Mouse (Mus musculus) liver, embryonic 11.5 days (tissue): Measurements from ENCODE around the gene Comt. TPM values are rescaled to one million over a fixed set of nuclear protein-coding genes. Genes with fewer than 3 reads are reported as not detected.
A peak's percentile ranks its signal among the peaks of the same experiment; 100 is the strongest.

ENCODE experiments used
- ATAC-seq: fragments of 200-750 bp; cut with Nextera tagmentation; replicated peaks from 2 replicates; pipeline ENCODE4 v1.8.0; 2017; ENCODE audit warnings: moderate number of reproducible peaks, mild to moderate bottlenecking, moderate TSS enrichment, moderate library complexity; ENCODE audit not compliant: low FRiP score
- DNase-seq: peaks from one replicate; pipeline ENCODE4 v3.0.0-alpha.2; 2017; ENCODE audit warnings: low spot score
- H3K27ac ChIP-seq: fragments of 300-500 bp; sonication (generic); 2 replicates; pipeline ENCODE4 v1.5.1; 2014; ENCODE audit warnings: mild to moderate bottlenecking, low read depth, low read length, control low read depth
- H3K27me3 ChIP-seq: fragments of 300-500 bp; sonication (generic); replicated peaks from 2 replicates; pipeline ENCODE4 v1.6.1; 2014; ENCODE audit warnings: low read length, mixed read lengths; ENCODE audit not compliant: control insufficient read depth, insufficient read depth
- H3K36me3 ChIP-seq: fragments of 300-500 bp; sonication (generic); 2 replicates; pipeline ENCODE4 v1.6.1; 2014; ENCODE audit warnings: mild to moderate bottlenecking, low read length, moderate library complexity, mixed read lengths; ENCODE audit not compliant: control insufficient read depth, insufficient read depth
- H3K4me1 ChIP-seq: fragments of 300-500 bp; sonication (generic); replicated peaks from 2 replicates; pipeline ENCODE4 v1.6.1; 2014; ENCODE audit warnings: low read length, mixed read lengths; ENCODE audit not compliant: control insufficient read depth, insufficient read depth
- H3K4me2 ChIP-seq: fragments of 300-500 bp; sonication (generic); 2 replicates; pipeline ENCODE4 v1.6.1; 2014; ENCODE audit warnings: mild to moderate bottlenecking, control low read depth, moderate library complexity
- H3K4me3 ChIP-seq: fragments of 300-500 bp; sonication (generic); 2 replicates; pipeline ENCODE4 v1.5.1; 2014; ENCODE audit warnings: low read depth, low read length, control low read depth
- H3K9ac ChIP-seq: fragments of 300-500 bp; sonication (generic); 2 replicates; pipeline ENCODE4 v1.6.1; 2014; ENCODE audit warnings: low read depth, low read length, control low read depth
- H3K9me3 ChIP-seq: fragments of 300-500 bp; sonication (generic); 2 replicates; pipeline ENCODE4 v1.6.1; 2016; ENCODE audit warnings: low read length, inconsistent platforms, mixed read lengths; ENCODE audit not compliant: control insufficient read depth
- whole genome bisulfite sequencing: fragments of 180-500 bp; shearing (Covaris S2); extraction: QIAGEN DNeasy Blood & Tissue Kit; methylation state at CpG from one replicate; pipeline ENCODE4 v1.1.7; 2014; 5-methylcytosine and 5-hydroxymethylcytosine counted together
- polyA plus RNA-seq: library from polyadenylated mRNA; unstranded; fragments of >200 nt; fragmentation: Nextera tagmentation; extraction: Ambion mirVana; gene quantifications from 2 replicates; pipeline ENCODE4 v1.2.1, GENCODE M21; 2014

The Comt gene
- polyA plus RNA-seq, 1 experiment from 2014 or later: 141 TPM

GRCm38 (mm10) chr16:18429641-18430040 lies 3.0 kb upstream of the Comt start:
- DNase-seq (no peak), ATAC-seq (no peak)
- Histone ChIP-seq H3K4me1 (peaks cover 28% of the 10 kb centered on the region), H3K4me2 (peak overlapping the region; percentile 88), H3K27me3 (no peaks in the 10 kb centered on the region), H3K9ac (peak overlapping the region; percentile 73), H3K4me3 (peak overlapping the region; percentile 63), H3K36me3 (peaks cover under 1% of the 10 kb centered on the region), H3K27ac (peak overlapping the region; percentile 97), H3K9me3 (no peaks in the 10 kb centered on the region)
- 61% methylated on average over 8 of the region's 8 CpGs for WGBS

- Histone ChIP-seq H3K4me3 (peak overlapping the region; percentile 63), H3K27me3 (no peaks in the 10 kb centered on the region), H3K27ac (peak overlapping the region; percentile 97), H3K9me3 (no peaks in the 10 kb centered on the region), H3K9ac (peak overlapping the region; percentile 73), H3K36me3 (no peaks in the 10 kb centered on the region; the same call in 1 of the 2 replicates), H3K4me1 (peaks cover 33% of the 10 kb centered on the region), H3K4me2 (peak overlapping the region; percentile 88)
- WGBS: 47% methylated on average over 7 of the region's 7 CpGs
- ATAC-seq (peak; percentile 93), DNase-seq (peak; percentile 58)
Measured at GRCm38 (mm10) chr16:18428516-18429042, 1.9 kb upstream of the Comt start.

- Histone ChIP-seq H3K4me1 (peaks cover 33% of the 10 kb centered on the region), H3K36me3 (peaks cover 2% of the 10 kb centered on the region; the same call in 1 of the 2 replicates), H3K9me3 (no peaks in the 10 kb centered on the region), H3K27me3 (no peaks in the 10 kb centered on the region), H3K4me2 (peak overlapping the region; percentile 88), H3K27ac (peak overlapping the region; percentile 97), H3K4me3 (peak overlapping the region; percentile 63), H3K9ac (peak overlapping the region; percentile 73)
- ATAC-seq (0 out of 2 replicates have a peak, but pooled peaks have one; percentile 0), DNase-seq (no peak)
- 64% methylated on average over 5 of the region's 5 CpGs for WGBS
Measured at GRCm38 (mm10) chr16:18428011-18428515, 1.4 kb upstream of the Comt start.

GRCm38 (mm10) chr16:18426215-18426791 lies 349 bp downstream of the Comt start, which contains the start of gene Txnrd2:
TSS of gene Txnrd2 (plus strand) at chr16:18426384.
- ATAC-seq (peak; percentile 65), DNase-seq (peak; percentile 80)
- peak within 1 kb of the TSS; percentile 88 for H3K4me2 ChIP-seq
- no peaks in the 10 kb centered on the region for H3K27me3 ChIP-seq
- H3K9me3 ChIP-seq: no peaks in the 10 kb centered on the region
- peak within 1 kb of the TSS; percentile 79 for H3K4me3 ChIP-seq
- H3K27ac ChIP-seq: peak within 1 kb of the TSS; percentile 86
- H3K36me3 ChIP-seq: peaks cover 11% of the 10 kb centered on the region; the same call in 1 of the 2 replicates
- H3K9ac ChIP-seq: peak within 1 kb of the TSS; percentile 87
- under 1% methylated on average over 52 of the region's 52 CpGs for WGBS
- H3K4me1 ChIP-seq: peaks cover 33% of the 10 kb centered on the region

GRCm38 (mm10) chr16:18425475-18426214 lies 1.0 kb downstream of the Comt start:
- Histone ChIP-seq H3K36me3 (peaks cover 11% of the 10 kb centered on the region; the same call in 1 of the 2 replicates), H3K4me2 (peak overlapping the region; percentile 88), H3K4me1 (peaks cover 31% of the 10 kb centered on the region), H3K27me3 (no peaks in the 10 kb centered on the region), H3K9ac (peak overlapping the region; percentile 87), H3K9me3 (no peaks in the 10 kb centered on the region), H3K27ac (peak overlapping the region; percentile 86), H3K4me3 (peak overlapping the region; percentile 79)
- DNase-seq (no peak), ATAC-seq (no peak)
- WGBS: 10% methylated on average over 10 of the region's 10 CpGs

GRCm38 (mm10) chr16:18424364-18425045 lies 2.1 kb downstream of the Comt start:
- no peak for DNase-seq
- peak overlapping the region; percentile 79 for H3K4me3 ChIP-seq
- H3K4me1 ChIP-seq: peaks cover 28% of the 10 kb centered on the region

GRCm38 (mm10) chr16:18423915-18424265 lies 2.8 kb downstream of the Comt start:
- ATAC-seq: no peak
- Histone ChIP-seq H3K4me1 (peaks cover 33% of the 10 kb centered on the region), H3K4me2 (peak overlapping the region; percentile 88), H3K9me3 (no peaks in the 10 kb centered on the region), H3K4me3 (no peak overlapping the region), H3K27me3 (no peaks in the 10 kb centered on the region), H3K36me3 (peaks cover 11% of the 10 kb centered on the region; the same call in 1 of the 2 replicates), H3K9ac (no peak overlapping the region), H3K27ac (no peak overlapping the region)
- WGBS: 87% methylated on average over 5 of the region's 5 CpGs
- no peak for DNase-seq

More at GRCm38 (mm10) chr16:18424364-18425045, 2.1 kb downstream of the Comt start:
- no peaks in the 10 kb centered on the region for H3K9me3 ChIP-seq
- H3K4me2 ChIP-seq: peak overlapping the region; percentile 88
- peak overlapping the region; percentile 39 for H3K9ac ChIP-seq
- 75% methylated on average over 11 of the region's 11 CpGs for WGBS
- peak overlapping the region; percentile 26; the same call in 1 of the 2 replicates for H3K27ac ChIP-seq
- peaks cover 11% of the 10 kb centered on the region; the same call in 1 of the 2 replicates for H3K36me3 ChIP-seq
- ATAC-seq: no peak
- H3K27me3 ChIP-seq: no peaks in the 10 kb centered on the region
